Mouse (Mus musculus): Measurements from ENCODE around the gene Cdk13. TPM values are rescaled to one million over a fixed set of nuclear protein-coding genes. Genes with fewer than 3 reads are reported as not detected.

The Cdk13 gene
- polyA plus RNA-seq (2016; fragmentation: Nextera tagmentation; extraction: Ambion mirVana), result 15.0 and 16.3 TPM in 2 replicates

DNA sequence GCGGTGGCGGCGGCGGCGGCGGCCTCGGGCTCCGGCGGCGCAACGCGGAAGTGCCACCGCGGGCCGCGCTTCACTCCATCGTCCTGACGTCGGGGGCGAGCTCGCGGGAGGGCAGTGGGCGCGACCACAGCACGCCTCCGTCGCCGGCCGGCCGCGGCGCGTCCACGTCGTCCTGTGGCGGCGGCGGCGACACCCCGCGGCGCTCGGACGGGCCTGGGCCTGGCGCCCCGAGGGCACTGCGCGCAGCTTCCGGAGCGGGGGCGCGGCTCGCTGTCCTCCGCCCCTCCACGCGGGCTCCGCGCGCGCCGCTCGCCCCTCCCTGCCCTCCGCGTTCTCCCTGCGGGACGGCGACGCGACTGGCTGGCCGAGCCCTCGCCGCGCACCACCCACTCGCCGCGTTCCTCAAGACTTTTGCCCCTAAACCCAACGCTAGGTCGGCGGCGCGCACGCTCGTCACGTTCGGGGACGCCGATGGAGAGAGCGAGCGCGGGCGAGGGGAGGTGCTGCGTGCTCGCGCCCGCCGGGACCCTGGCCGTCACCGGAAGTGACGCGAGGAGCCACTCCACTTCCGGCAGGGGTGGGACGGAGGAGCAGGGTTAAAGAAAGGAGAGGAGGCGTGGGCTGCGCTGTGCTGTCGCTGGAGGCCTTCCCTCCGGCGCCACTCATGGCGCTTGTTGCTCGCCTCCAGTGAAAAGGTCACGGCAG lies at the start of gene Cdk13:
TSS of gene Cdk13 (minus strand) at position 189 of the 705 bp plus-strand sequence.
- Histone ChIP-seq H3K27ac (peak within 1 kb of the TSS; percentile 96), H3K36me3 (peaks cover 8% of the 10 kb centered on the region), H3K4me3 (peak within 1 kb of the TSS; percentile 98), H3K4me1 (replicated peaks) (peaks cover 24% of the 10 kb centered on the region), H3K27me3 (ENCODE audit: insufficient read depth, poor library complexity, severe bottlenecking) (no peaks in the 10 kb centered on the region), H3K9me3 (no peaks in the 10 kb centered on the region)
- DNase-seq (ENCODE audit: low spot score), result peak; percentile 99
- WGBS, result under 1% methylated on average over 110 of the region's 110 CpGs

DNA sequence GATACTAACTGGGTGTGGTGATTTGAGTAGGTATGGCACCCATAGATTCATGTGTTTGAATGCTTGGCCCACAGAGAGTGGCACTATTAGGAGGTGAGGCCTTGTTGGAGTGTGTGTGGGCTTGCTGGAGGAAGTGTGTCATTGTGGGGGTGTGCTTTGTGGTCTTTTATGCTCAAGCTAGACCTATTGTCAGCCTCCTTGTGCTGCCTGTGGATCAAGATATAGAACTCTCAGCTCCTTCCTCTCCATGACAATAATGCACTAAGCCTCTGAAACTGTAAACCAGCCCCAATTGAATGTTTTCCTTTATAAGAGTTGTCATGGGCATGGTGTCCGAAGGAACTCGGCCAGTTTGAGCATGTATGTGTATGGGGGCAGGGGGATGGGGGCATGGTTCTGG lies 38.4 kb upstream of the Cdk13 start:
- no peaks in the 10 kb centered on the region for H3K9me3 ChIP-seq
- H3K36me3 ChIP-seq, result no peaks in the 10 kb centered on the region
- DNase-seq (ENCODE audit: low spot score), result no peak
- H3K27me3 ChIP-seq (ENCODE audit: insufficient read depth, poor library complexity, severe bottlenecking), result no peaks in the 10 kb centered on the region
- H3K4me3 ChIP-seq, result no peak overlapping the region
- 79% methylated on average over 2 of the region's 2 CpGs for WGBS
- peak overlapping the region; percentile 40; the same call in 1 of the 2 replicates for H3K27ac ChIP-seq
- peaks cover 16% of the 10 kb centered on the region; the same call in 1 of the 2 replicates for H3K4me1 ChIP-seq (replicated peaks)

GRCm38 (mm10) chr13:17842756-17843155 lies 37.9 kb upstream of the Cdk13 start:
- H3K4me3 ChIP-seq, result no peak overlapping the region
- H3K9me3 ChIP-seq, result no peaks in the 10 kb centered on the region
- 0 out of 2 replicates have a peak overlapping the region, but pooled peaks have one; percentile 40 for H3K27ac ChIP-seq
- peaks cover 16% of the 10 kb centered on the region; the same call in 1 of the 2 replicates for H3K4me1 ChIP-seq (replicated peaks)
- DNase-seq (ENCODE audit: low spot score), result peak; percentile 34
- 29% methylated on average over 4 of the region's 4 CpGs for WGBS
- no peaks in the 10 kb centered on the region for H3K27me3 ChIP-seq (ENCODE audit: insufficient read depth, poor library complexity, severe bottlenecking)
- no peaks in the 10 kb centered on the region for H3K36me3 ChIP-seq

DNA sequence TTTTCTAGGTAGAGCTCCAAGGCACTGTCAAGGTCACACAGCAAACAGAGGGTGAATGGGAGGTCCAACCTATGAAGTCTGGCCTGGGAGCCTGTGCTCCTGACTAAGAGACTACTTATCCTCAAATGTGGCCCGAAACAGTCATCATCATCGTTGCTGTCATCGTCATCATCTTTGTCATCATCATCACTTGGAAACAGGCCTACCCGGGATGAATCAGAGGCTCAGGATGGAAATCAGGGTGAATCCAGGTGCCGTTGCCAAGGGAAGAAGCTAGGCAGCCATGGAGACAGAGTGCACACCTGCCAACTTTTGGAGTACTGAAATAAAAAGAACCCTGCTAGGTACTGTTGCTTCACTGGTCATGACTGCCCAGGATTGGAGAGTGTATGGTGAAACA lies 34.2 kb upstream of the Cdk13 start:
- no peak for DNase-seq (ENCODE audit: low spot score)
- no peaks in the 10 kb centered on the region for H3K27me3 ChIP-seq (ENCODE audit: insufficient read depth, poor library complexity, severe bottlenecking)
- H3K4me1 ChIP-seq (replicated peaks), result peaks cover 15% of the 10 kb centered on the region; the same call in 1 of the 2 replicates
- no peak overlapping the region for H3K4me3 ChIP-seq
- H3K9me3 ChIP-seq, result no peaks in the 10 kb centered on the region
- 91% methylated on average over 5 of the region's 5 CpGs for WGBS
- H3K27ac ChIP-seq, result no peak overlapping the region
- H3K36me3 ChIP-seq, result no peaks in the 10 kb centered on the region

DNA sequence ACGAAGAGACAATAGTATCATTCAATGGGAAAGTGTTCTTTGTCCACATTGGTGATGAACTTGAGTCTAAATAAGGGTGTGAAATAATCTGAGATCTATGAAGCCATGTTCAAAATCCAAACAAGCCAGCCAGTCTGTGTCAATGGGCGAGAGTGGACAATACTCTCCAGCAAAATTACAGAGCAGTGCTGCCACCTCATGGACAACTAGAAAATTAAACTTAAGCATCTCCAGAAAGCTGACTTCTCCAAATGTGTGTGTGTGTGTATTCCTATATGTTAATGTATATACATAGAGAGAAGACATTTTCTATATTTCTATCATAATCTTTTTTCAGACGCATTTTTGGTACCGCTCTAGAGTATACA lies 33.6 kb upstream of the Cdk13 start:
- peak; percentile 36 for DNase-seq (ENCODE audit: low spot score)
- Histone ChIP-seq H3K36me3 (no peaks in the 10 kb centered on the region), H3K27me3 (ENCODE audit: insufficient read depth, poor library complexity, severe bottlenecking) (no peaks in the 10 kb centered on the region), H3K4me1 (replicated peaks) (peaks cover 9% of the 10 kb centered on the region; the same call in 1 of the 2 replicates), H3K9me3 (no peaks in the 10 kb centered on the region), H3K4me3 (no peak overlapping the region), H3K27ac (no peak overlapping the region)
- 32% methylated on average over 4 of the region's 4 CpGs for WGBS

GRCm38 (mm10) chr13:17837610-17838483 lies 33.0 kb upstream of the Cdk13 start:
- Histone ChIP-seq H3K9me3 (no peaks in the 10 kb centered on the region), H3K4me3 (no peak overlapping the region), H3K36me3 (no peaks in the 10 kb centered on the region), H3K4me1 (replicated peaks) (peaks cover 4% of the 10 kb centered on the region; the same call in 1 of the 2 replicates), H3K27ac (no peak overlapping the region; the same call in 1 of the 2 replicates), H3K27me3 (ENCODE audit: insufficient read depth, poor library complexity, severe bottlenecking) (no peaks in the 10 kb centered on the region)
- WGBS, result 49% methylated on average over 16 of the region's 16 CpGs
- DNase-seq (ENCODE audit: low spot score), result peak; percentile 48

DNA sequence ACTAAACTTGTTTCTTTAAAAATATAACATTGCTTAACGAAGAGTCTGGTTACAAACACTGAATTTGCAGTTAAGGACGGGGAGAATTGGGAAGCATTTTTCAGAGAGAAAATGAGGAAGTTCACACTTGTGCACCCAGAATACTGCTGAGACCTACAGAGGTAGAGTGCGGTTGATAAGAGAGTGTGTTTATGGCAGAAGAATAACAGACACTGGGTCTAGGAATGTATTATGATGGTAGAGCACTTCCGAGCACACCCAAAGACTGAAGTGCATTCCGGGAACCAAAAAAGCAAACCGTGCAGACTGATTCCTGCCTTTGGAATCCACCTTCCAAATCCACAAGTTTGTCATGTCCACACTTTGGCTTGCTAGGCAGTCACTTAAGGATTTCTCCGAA lies 31.9 kb upstream of the Cdk13 start:
- no peaks in the 10 kb centered on the region for H3K27me3 ChIP-seq (ENCODE audit: insufficient read depth, poor library complexity, severe bottlenecking)
- no peak overlapping the region for H3K27ac ChIP-seq
- H3K4me3 ChIP-seq, result no peak overlapping the region
- H3K9me3 ChIP-seq, result no peaks in the 10 kb centered on the region
- H3K36me3 ChIP-seq, result no peaks in the 10 kb centered on the region
- no peak for DNase-seq (ENCODE audit: low spot score)
- WGBS, result 81% methylated on average over 7 of the region's 7 CpGs
- H3K4me1 ChIP-seq (replicated peaks), result no peaks in the 10 kb centered on the region; the same call in 1 of the 2 replicates

DNA sequence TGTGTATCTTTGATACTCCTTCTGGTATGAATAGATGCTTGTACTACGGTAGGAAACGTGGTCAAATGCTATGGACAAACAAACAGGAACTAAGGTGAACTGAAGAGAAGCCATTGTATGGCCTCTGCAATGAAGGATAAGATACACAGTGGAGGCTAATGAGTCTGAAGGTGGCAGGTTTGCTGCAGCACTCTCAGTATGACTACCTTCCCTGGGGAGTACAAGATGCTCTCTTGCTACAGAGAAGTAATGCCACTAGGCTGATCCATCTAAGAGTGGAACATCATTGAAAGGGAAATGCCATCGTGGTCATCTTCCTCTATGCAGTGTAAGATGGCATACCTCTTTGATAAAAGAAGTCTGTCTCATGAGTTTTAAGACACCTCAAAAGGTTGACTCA lies 28.0 kb upstream of the Cdk13 start:
- no peak overlapping the region for H3K4me3 ChIP-seq
- H3K27ac ChIP-seq, result no peak overlapping the region
- DNase-seq (ENCODE audit: low spot score), result no peak
- H3K36me3 ChIP-seq, result no peaks in the 10 kb centered on the region
- H3K4me1 ChIP-seq (replicated peaks), result no peaks in the 10 kb centered on the region; the same call in 1 of the 2 replicates
- H3K9me3 ChIP-seq, result no peaks in the 10 kb centered on the region
- WGBS, result 84% methylated on average over 3 of the region's 3 CpGs
- H3K27me3 ChIP-seq (ENCODE audit: insufficient read depth, poor library complexity, severe bottlenecking), result no peaks in the 10 kb centered on the region

- H3K4me1 ChIP-seq (replicated peaks), result no peaks in the 10 kb centered on the region
- no peaks in the 10 kb centered on the region for H3K36me3 ChIP-seq
- no peak overlapping the region for H3K27ac ChIP-seq
- WGBS, result 84% methylated on average over 2 of the region's 2 CpGs
- H3K27me3 ChIP-seq (ENCODE audit: insufficient read depth, poor library complexity, severe bottlenecking), result no peaks in the 10 kb centered on the region
- no peaks in the 10 kb centered on the region for H3K9me3 ChIP-seq
- DNase-seq (ENCODE audit: low spot score), result no peak
- no peak overlapping the region for H3K4me3 ChIP-seq
Observed at GRCm38 (mm10) chr13:17817226-17817625, 12.3 kb upstream of the Cdk13 start.

- H3K27me3 ChIP-seq (ENCODE audit: insufficient read depth, poor library complexity, severe bottlenecking), result no peaks in the 10 kb centered on the region
- peaks cover 3% of the 10 kb centered on the region for H3K36me3 ChIP-seq
- peak overlapping the region; percentile 96 for H3K27ac ChIP-seq
- H3K4me3 ChIP-seq, result peak overlapping the region; percentile 98
- DNase-seq (ENCODE audit: low spot score), result no peak
- 1% methylated on average over 14 of the region's 14 CpGs for WGBS
- H3K4me1 ChIP-seq (replicated peaks), result peaks cover 24% of the 10 kb centered on the region
- no peaks in the 10 kb centered on the region for H3K9me3 ChIP-seq
Observed at GRCm38 (mm10) chr13:17805614-17805975, 698 bp upstream of the Cdk13 start.

- H3K36me3 ChIP-seq, result peaks cover 14% of the 10 kb centered on the region
- no peaks in the 10 kb centered on the region for H3K27me3 ChIP-seq (ENCODE audit: insufficient read depth, poor library complexity, severe bottlenecking)
- peak overlapping the region; percentile 98 for H3K4me3 ChIP-seq
- peaks cover 24% of the 10 kb centered on the region for H3K4me1 ChIP-seq (replicated peaks)
- H3K27ac ChIP-seq, result peak overlapping the region; percentile 96
- WGBS, result 1% methylated on average over 99 of the region's 105 CpGs
- H3K9me3 ChIP-seq, result no peaks in the 10 kb centered on the region
- peak; percentile 63 for DNase-seq (ENCODE audit: low spot score)
Observed at GRCm38 (mm10) chr13:17804058-17804841, 647 bp downstream of the Cdk13 start.

- peak overlapping the region; percentile 98 for H3K4me3 ChIP-seq
- H3K9me3 ChIP-seq, result no peaks in the 10 kb centered on the region
- H3K4me1 ChIP-seq (replicated peaks), result peaks cover 24% of the 10 kb centered on the region
- WGBS, result under 1% methylated on average over 85 of the region's 85 CpGs
- H3K27me3 ChIP-seq (ENCODE audit: insufficient read depth, poor library complexity, severe bottlenecking), result no peaks in the 10 kb centered on the region
- H3K36me3 ChIP-seq, result peaks cover 14% of the 10 kb centered on the region
- peak overlapping the region; percentile 96 for H3K27ac ChIP-seq
- DNase-seq (ENCODE audit: low spot score), result peak; percentile 75
Observed at GRCm38 (mm10) chr13:17803331-17804057, 1.4 kb downstream of the Cdk13 start.
